9 mouse cellular contexts compared by ENCODE assay signal in the genomic region with DNA sequence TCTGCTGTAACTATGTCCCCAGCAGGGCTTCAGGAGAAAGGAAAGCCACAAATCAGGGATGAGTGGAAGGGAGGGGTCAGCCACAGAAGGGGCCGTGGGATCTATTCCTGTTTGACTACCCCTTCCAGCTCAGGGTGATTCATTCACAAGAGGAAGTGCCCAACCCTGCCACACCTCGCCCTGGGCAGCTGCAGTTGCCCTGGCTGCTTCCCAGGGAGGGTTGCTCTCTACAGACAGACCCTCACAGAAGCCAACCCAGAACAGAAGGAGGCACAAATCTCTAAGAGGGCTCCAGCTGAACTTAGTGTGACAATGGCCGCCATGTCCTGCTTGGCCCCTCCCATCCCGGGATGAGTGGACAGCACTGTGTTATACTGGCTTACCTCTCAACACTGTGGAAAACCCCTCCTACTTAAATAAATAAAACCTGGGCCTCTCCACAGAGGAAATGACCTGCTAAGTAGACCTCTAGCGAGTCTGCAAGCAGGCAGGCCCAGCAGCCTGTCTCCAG. TPM values are rescaled to one million over a fixed set of nuclear protein-coding genes. Genes with fewer than 3 reads are reported as not detected.
DNase-seq lines count a peak whose midpoint lies in the region; ATAC-seq and TF ChIP-seq lines count a peak whose summit lies in the region.
"Had no signal": no experiment of that assay in that cellular context is flagged by ENCODE, and none has a peak within 500 bp of the region (broad histone marks: within the 10 kb centered on the region; RNA-seq: fewer than 3 reads in every experiment).

No protein-coding gene starts in this region.

- TF ChIP-seq CTCF in intestine, postnatal 0 days (IDR thresholded peaks at IDR 0.05; ENCODE audit: low read depth), result no peak

- peak; percentile 84 for ATAC-seq in intestine, postnatal 0 days
- no peak for ATAC-seq in midbrain, embryonic 11.5 days (ENCODE audit: low FRiP score)

- peak overlapping the region; percentile 51 for H3K4me2 ChIP-seq in intestine, postnatal 0 days (replicated peaks; ENCODE audit: low read depth)
- H3K4me2 ChIP-seq in midbrain, embryonic 11.5 days, result no peak overlapping the region

- H3K36me3 ChIP-seq in intestine, postnatal 0 days (ENCODE audit: control insufficient read depth, insufficient read depth), result no peaks in the 10 kb centered on the region
- no peaks in the 10 kb centered on the region for H3K36me3 ChIP-seq in midbrain, embryonic 11.5 days (ENCODE audit: control insufficient read depth, insufficient read depth, low read length)

- no peak overlapping the region; the same call in 1 of the 2 replicates for H3K9ac ChIP-seq in intestine, postnatal 0 days (ENCODE audit: low read depth, low read length)
- H3K9ac ChIP-seq in midbrain, embryonic 11.5 days (ENCODE audit: low read length), result no peak overlapping the region

- intact Hi-C loops in heart, postnatal 14 days (cut with DNase I), result loop anchor here (2.0 to 5.0 kb wide), 3 partner anchors 70 to 223 kb away; a partner anchor contains a TSS

- H3K27me3 ChIP-seq in intestine, postnatal 0 days (replicated peaks; ENCODE audit: control insufficient read depth, insufficient read depth, low read length), result no peaks in the 10 kb centered on the region
- H3K27me3 ChIP-seq in midbrain, embryonic 11.5 days (ENCODE audit: control insufficient read depth, insufficient read depth, low read length), result no peaks in the 10 kb centered on the region

- H3K27ac ChIP-seq in intestine, postnatal 0 days (ENCODE audit: low read depth, low read length), result peak overlapping the region; percentile 79
- no peak overlapping the region for H3K27ac ChIP-seq in midbrain, embryonic 11.5 days (ENCODE audit: low read depth, low read length)

- no peak overlapping the region for H3K4me3 ChIP-seq in intestine, postnatal 0 days (ENCODE audit: low read depth, low read length)
- H3K4me3 ChIP-seq in midbrain, embryonic 11.5 days (ENCODE audit: low read depth, low read length), result no peak overlapping the region

- peak; percentile 95 for DNase-seq in heart, adult 11 months
- no peak for DNase-seq in heart, postnatal 14 days
- peak; percentile 78 for DNase-seq in MEL-GATA-1-ER (ENCODE audit: extremely low read depth, low read depth)
- peak; percentile 58 for DNase-seq in lung, postnatal 14 days
- no peak for DNase-seq in midbrain, embryonic 11.5 days (ENCODE audit: low spot score, missing footprints)
- DNase-seq in right cerebral cortex, postnatal 14 days, result no peak
- DNase-seq in testis, postnatal 10 days (ENCODE audit: low spot score), result no peak
- DNase-seq: left cerebral cortex, postnatal 4 days had no signal

- 18% methylated on average over 5 of the region's 5 CpGs for WGBS in intestine, postnatal 0 days
- WGBS in midbrain, embryonic 11.5 days, result 88% methylated on average over 5 of the region's 5 CpGs

- no peaks in the 10 kb centered on the region for H3K9me3 ChIP-seq in intestine, postnatal 0 days (ENCODE audit: control insufficient read depth)
- H3K9me3 ChIP-seq in midbrain, embryonic 11.5 days (ENCODE audit: control insufficient read depth, low read length), result no peaks in the 10 kb centered on the region

- peaks cover 8% of the 10 kb centered on the region; the same call in 1 of the 2 replicates for H3K4me1 ChIP-seq in intestine, postnatal 0 days (replicated peaks; ENCODE audit: control insufficient read depth, insufficient read depth, low read length)
- H3K4me1 ChIP-seq in midbrain, embryonic 11.5 days (ENCODE audit: control insufficient read depth, insufficient read depth, low read length), result peaks cover 7% of the 10 kb centered on the region; the same call in 1 of the 2 replicates

RNA-seq across cellular contexts. Expression of a gene that starts 28.5 kb away (rescaled TPM):
- total RNA-seq in heart, postnatal 14 days (2021), result 10 to 100 TPM; 17.3 to 17.8 TPM
- polyA plus RNA-seq in intestine, postnatal 0 days (2015; fragmentation: Nextera tagmentation; extraction: Ambion mirVana), result 11.4 and 14.9 TPM in 2 replicates
- 43.9 and 49.1 TPM in 2 replicates for polyA plus RNA-seq in midbrain, embryonic 11.5 days (2014; fragmentation: Nextera tagmentation; extraction: Ambion mirVana)

RNA-seq across cellular contexts. Expression of a gene that starts 44.6 kb away (rescaled TPM):
- 10 to 100 TPM; 75.2 to 75.9 TPM for total RNA-seq in heart, postnatal 14 days (2021)
- 2.2 and 2.4 TPM in 2 replicates for polyA plus RNA-seq in intestine, postnatal 0 days (2015; fragmentation: Nextera tagmentation; extraction: Ambion mirVana)
- polyA plus RNA-seq in midbrain, embryonic 11.5 days (2014; fragmentation: Nextera tagmentation; extraction: Ambion mirVana), result 4.0 and 4.1 TPM in 2 replicates

Comparison
In these comparisons a context has a peak if more than half of its experiments do, and no peak if none do; other contexts are left out.
1. DNase-seq: peak in heart, adult 11 months (single experiment), MEL-GATA-1-ER (single experiment) and lung, postnatal 14 days (single experiment); none in heart, postnatal 14 days (0 of 2), midbrain, embryonic 11.5 days (single experiment), right cerebral cortex, postnatal 14 days (single experiment) and testis, postnatal 10 days (single experiment).